Mouse (Mus musculus): ENCODE measurements at regions not wholly inside any gene's neighbourhood (a gene's known extent, or its start where the extent isn't known, plus 50 kb on each side); places are given as distances from the start of the nearest gene placed in this dataset.

DNA sequence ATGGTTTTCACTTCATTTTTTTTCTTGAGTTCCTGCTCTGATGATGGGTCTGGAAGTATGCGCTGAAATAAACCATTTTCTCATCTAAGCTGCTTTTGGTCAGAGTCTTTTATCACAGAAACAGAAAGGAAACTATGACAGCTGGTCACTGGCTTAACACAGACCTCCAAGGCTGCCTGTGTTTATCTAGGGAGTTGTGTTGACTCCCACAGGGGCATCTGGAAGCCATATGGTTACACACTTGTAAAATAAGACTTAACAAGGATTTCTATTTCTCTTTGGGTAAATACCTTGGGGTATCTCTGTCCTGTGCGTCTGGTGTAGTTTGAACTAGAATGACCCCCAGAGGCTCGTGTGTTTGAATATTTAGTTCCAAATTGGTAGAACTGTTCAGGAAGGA is 315.5 kb upstream of the Kazn start:
- TF ChIP-seq POLR2A (IDR thresholded peaks at IDR 0.05; ENCODE audit: borderline replicate concordance, control insufficient read depth, low read depth, low read length) (no peak), CTCF (IDR thresholded peaks at IDR 0.05; ENCODE audit: control insufficient read depth, insufficient read depth, low read length) (no peak)
